Mouse (Mus musculus): ENCODE results near the gene Oxnad1.
"Not testable (repeated sequence)": the region's sequence is repeated elsewhere in the genome, so short reads cannot be mapped to it uniquely, and the experiment has no call there.

Oxnad1 gene

DNA sequence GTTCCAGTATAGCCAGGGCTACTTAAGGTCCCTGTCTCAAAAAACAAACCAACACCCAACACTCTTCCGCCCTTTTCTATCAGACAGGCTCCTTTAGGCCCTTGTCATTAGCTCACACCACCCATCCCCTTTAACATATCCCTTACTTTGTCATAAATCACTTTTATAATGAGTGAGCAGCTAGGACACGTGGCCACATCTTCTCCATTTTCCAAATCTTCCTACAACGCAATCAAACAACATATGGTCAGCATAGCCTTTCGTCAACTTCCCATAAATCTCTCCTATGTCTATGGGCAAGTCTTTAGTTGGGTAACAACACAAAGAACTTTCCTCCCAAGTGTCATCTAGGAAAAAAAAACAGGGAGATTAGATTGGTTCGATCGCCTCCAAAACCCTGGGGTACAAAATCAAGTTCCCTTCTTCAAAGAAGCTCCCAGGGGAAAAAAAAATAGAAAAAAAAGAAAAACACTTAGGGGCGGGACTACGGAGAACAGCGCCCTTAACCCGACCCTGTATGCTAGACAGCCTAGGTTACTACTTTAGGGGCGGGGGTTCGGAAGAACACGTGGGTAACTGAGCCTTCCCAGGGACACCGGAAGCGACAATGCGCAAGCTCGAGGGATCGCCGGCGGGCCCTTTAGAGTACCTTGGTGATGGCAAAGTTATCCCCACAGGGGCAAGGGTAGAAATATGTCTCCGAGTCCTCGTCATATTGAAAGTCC lies at the start of gene Oxnad1:
Oxnad1 (plus strand) TSS at position 614 of the 725 bp plus-strand sequence.
- DNase-seq (ENCODE audit: low spot score in 2 of 2): no peak

DNA sequence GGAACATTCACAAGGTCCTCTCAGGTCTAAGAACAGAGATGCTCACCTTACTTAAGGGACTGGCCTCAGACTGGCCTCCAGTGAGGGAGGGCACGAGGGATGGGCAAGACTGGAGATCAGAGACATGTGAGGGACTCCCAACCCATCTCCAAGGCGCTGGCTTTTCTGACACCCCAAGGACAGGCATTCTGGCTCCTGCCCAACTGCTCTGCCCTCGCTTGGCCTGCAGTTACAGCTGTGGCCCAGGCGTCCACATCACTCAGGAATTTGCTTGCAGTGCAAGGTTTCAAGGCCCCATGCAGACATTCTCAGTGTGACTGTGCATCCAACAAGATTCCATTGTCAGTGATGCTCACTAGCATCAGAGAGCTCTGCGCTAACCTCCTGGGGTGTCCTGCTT lies 48.7 kb upstream of the Oxnad1 start:
- DNase-seq (ENCODE audit: low spot score in 2 of 2): no peak

DNA sequence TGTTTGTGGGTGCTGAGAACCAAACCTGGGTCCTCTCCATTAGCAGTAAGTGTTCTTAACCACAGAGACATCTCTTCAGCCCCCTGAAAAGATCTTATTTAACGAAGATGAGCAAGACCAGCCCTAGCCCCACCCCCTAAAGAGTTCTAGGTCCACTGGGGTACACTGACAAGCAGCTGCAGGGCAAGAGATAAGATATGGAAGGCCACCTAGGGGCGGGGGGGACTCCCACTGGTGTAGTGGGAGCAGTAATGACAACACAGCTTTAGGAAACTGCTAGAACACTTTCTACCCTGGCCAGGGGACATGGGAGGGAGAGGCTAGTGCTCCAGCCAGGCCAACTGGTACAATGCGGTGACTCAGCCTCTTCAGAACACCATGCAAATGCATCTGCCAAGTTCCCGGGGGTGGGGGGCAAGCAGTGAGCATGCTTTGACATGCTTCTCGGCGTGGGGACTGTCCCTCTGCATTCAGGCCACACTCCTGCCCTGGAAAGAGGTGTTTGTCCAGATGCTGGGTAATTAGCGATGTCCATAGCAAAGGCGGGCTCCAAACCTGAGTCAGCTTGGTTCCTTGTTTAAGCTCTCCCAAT lies 47.4 kb upstream of the Oxnad1 start:
- DNase-seq (ENCODE audit: low spot score in 2 of 2): no peak

DNA sequence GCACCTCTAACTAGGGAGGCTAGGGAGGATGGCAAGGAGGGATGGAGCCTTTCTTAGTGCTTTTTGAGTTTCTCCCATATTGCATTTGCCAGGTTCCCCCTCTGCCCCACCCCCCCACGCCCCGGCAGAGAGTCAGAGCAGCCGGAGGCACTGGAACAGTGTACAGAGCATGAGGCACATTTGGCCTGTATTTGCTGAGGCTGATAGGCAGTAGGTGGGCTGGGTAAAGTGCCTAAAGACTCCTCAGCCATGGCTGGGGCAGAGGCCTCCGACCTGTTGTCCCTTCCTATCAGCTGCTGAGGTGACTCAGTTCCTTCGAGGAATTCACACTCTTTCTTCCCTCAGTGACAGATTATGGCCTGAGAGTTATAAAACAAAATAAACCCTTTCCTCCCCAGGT lies 43.1 kb upstream of the Oxnad1 start:
- no peak for DNase-seq (ENCODE audit: low spot score in 2 of 2)

DNA sequence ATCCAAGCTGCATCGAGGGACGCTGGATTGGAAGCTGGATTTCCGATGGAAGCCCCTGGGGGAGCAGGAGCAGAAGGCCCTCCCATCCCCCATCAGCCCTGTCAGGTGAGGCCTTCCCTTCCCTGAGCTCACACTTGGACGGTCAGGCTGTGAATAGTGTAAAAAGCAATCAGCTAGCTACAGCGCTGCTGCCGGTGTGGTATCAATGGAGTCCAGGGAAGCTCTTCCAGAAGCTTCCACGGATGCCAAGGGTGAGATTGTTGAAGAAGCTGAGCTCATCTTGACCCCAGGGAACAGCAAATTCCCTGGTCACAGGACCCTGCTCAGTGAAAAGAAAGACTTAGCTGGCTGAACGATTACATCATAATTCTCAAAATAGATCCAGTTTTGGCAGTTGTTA lies 38.8 kb upstream of the Oxnad1 start:
- DNase-seq (ENCODE audit: low spot score in 2 of 2): no peak

DNA sequence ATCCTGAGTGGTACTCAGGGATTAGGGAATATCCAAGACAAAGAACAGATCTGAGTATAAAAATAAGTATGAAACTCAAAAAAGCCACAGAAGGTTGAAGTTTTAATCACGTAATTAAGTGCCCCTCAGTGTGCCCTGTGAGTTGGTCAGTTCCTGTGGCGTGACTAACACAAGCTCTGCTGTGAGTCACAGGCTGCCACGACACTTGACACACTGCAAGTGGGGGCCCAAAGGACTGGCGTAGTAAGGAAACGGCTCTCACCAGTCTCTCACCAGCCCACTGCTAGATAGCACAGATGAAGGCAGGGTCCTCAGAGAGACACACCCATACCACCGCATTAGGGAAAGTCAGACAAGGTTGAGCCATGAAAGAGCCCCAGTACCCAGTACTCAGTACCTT lies 35.0 kb upstream of the Oxnad1 start:
- no peak for DNase-seq (ENCODE audit: low spot score in 2 of 2)

DNA sequence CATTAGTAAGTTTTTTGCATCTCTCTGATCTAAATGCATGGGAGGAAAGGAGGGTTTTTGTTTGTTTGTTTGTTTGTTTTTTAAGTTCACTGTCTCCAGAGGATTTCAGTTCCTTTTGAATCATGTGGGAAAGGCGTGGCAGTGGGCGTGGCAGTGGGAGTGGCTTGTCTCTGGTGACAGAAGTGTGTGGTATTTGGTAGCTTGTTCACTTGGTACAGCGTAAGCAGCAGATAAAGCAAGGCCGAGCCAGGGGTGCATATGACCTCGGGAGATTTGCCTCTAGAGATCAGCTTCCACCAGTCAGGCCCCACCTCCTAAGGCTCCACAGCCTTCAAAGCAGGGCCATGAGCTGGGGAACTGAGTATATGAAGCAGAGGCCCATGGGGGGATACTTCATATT lies 31.3 kb upstream of the Oxnad1 start:
- no peak for DNase-seq (ENCODE audit: low spot score in 2 of 2)

DNA sequence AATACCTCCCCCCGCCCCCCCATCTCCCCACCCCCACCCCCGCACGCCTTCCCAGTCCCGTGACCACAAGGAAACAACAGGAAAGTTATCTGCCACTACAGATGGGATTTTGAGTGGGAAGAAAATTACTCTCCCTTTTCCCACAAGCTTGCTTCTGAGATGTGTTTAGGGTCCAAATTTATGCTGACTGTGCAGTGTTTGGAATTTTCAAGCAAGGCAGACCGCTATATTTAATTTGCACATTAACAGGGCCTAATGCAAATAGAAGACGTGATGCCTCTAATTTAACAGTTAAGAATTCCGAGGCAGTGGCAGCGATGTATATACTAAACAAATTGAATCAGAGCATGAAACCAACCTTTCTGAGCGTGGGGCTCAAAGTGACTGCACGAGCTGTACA lies 30.4 kb upstream of the Oxnad1 start:
- DNase-seq (ENCODE audit: low spot score in 2 of 2): no peak

DNA sequence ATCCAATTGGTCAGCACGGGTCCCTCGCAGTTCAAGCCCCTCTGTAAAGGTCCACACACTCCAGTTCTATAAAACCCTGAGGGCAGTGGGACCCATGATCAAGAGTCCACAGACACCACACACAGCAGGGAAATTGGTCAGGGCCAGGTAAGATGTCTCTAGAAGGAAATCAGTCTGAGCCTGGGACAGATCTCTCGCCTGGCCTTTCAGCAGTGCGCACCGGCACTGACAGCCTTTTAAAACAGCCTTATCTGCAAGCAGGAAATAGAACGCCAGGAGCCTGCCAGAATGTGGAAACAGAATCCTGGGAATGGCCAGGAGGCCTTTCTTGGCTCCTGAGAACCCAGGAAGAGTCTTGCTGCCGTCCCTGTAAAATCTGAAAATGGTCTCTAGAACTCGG lies 29.4 kb upstream of the Oxnad1 start:
- no peak for DNase-seq (ENCODE audit: low spot score in 2 of 2)

DNA sequence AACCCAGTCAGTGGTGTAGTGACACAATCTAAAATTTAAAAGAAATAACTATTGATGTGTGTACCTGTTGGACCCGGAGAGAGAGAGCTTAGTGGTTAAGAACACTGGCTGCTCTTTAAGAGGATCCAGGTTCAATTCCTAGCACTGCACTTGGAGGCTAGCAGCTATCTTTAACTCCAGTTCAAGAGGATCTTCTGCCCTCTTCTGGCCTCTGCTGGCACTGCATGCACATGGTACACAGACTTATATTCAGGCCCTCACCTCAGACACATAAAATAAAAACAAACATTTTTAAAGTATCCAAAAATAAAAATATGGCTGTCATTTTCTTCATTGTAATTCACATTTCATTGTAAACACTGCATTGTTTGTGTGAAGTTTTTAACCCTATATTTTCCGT lies 28.5 kb upstream of the Oxnad1 start:
- no peak for DNase-seq (ENCODE audit: low spot score in 2 of 2)

DNA sequence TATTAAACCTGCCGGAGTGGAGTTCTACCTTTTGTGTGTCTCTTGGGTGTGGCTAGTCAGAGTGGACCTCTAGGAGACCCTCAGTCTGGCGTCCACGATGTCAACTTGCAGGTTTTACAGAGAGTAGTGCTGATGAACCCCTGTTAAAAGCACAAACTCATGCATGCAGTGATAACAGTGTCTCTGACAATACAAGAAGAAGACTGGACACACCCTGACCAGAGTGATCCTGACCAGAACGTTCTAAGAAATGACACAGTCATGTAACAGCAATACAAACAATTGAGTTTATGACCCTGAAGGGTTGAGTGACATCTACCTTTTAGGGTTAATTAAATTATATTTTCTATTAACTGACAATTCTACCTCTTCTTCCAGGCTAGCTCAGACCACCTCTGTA lies 27.5 kb upstream of the Oxnad1 start:
- no peak for DNase-seq (ENCODE audit: low spot score in 2 of 2)

DNA sequence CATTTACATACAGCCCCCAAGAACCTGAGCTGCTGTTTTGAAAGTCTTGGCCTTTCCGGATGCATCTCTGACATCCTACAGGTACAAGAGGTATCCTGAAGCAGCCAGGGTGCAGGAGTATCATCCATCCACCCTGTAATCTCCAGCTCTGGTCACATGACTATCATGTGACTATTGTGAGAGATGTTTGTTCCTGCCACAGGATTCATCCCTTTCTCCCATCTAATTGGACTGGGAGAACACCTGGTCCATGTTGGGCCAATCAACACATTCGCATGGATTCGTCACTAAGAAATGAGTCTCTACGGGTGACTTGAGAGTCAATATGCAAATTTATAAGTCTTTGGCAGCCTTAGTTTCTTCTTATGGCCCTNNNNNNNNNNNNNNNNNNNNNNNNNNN lies 23.8 kb upstream of the Oxnad1 start:
- DNase-seq (ENCODE audit: low spot score in 2 of 2): no peak

DNA sequence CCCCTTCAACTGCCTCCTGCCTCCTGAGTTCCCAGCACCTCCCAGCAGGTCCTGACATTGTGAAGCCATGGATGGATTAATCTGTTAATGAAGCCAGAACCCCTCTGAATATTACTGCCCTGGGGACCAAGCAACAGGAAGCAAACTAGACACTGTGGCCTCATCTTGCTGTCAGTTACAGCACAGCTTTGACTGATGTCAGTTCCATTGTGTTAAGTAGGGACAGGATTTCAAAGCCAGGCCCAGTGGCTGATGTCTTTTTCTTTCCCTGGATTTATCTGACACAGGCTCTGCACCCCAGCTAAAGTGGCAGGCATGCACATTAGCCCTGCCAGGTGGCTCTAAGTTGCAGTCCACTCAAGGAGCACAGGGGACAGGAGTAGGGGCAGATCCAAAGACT lies 12.4 kb upstream of the Oxnad1 start:
- no peak for DNase-seq (ENCODE audit: low spot score in 2 of 2)

DNA sequence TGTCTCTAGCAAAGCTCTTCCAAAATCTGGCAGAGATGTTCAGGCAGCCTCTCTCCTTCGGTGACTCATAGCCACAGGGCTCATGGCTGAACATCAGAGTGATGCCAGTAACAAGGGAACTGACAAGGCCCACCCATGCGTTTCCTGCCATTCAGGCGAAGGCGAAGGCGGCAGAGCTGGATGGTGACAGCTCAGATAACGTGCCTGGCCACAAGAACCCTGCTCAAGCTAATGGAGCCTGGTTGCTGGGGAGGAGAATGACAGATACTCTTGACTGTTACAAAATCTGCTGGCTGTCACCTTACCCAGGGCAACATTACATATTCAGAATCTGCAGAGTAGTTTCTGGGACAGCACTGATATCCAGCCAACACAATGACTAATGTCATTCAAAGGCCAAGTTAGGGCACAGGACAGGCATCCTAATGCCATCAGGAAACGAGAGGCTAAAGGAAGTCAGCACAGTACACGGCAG lies 11.9 kb upstream of the Oxnad1 start:
- DNase-seq (ENCODE audit: low spot score in 2 of 2): peak; percentile 59 to 77

DNA sequence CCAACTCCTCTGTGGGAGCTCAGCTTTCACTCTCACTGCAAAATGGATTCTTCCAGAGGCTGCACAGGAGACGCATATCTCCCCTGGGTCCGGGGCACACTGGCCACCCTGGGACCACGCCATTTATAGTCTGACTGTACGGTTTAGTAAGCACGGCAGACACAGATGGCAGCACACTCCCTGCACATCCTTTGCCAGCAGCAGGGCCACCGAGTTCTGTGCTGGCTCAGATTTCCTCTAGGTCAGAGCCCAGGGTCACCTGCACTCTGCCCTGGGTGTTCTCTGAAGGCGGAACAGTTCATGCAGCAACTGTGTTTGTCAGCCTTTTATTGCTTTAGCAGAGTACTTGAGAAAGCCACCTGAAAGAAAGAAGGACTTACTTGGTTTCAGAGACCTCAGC lies 11.3 kb upstream of the Oxnad1 start:
- no peak for DNase-seq (ENCODE audit: low spot score in 2 of 2)

DNA sequence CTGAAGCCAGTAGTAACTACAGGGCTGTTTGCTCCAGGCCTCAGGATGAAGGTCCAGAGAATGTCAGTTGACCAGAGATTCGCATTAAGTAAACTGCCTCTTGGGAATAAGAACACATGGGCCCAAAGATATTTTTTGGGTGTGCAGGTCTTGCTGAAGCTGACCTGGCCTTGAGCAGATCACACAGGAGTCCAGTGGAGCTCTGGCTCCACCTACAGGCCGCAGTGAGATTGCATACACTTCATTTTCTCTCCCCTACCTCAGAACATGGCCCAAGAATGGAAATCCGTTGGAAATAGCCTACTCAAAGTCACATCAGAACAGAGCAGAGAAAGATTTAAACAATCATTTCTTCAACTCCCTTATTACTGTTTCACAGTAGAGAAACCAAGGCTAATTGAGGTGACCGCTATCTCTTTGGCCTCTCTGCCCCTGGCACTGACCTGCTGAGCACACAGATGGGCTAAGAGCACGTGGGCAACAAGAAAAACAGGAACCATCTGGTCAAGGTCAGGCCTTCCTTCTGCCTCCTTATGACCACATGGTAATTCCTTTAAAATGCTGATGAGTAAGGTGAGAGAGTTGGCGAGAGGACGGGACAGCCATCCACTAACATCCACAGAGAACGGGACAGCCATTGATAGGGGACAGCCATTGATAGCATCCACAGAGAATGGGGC lies 8.1 kb upstream of the Oxnad1 start:
- DNase-seq (ENCODE audit: low spot score in 2 of 2): peak in 1 of 2 experiments; percentile 55

DNA sequence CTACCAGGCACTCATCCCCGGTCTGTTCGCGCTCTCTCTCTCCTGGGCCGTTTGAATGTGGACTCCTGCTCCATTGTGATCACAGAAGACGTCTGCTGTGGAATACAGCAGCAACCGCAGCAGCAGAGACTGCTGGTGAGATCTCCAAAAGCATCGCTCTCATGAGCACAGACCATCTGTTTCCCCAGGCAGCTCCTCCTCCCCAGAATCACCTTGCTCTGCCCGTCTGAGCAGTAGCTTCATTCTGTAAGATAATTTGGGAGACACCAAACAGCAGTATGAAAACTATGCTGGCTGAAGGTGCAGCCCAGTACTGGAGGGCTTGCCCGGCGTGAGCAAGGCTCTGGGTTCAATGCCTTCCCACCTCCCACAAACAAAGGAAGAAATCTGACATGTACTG lies 4.1 kb upstream of the Oxnad1 start:
- peak in 1 of 2 experiments; percentile 21 for DNase-seq (ENCODE audit: low spot score in 2 of 2)

DNA sequence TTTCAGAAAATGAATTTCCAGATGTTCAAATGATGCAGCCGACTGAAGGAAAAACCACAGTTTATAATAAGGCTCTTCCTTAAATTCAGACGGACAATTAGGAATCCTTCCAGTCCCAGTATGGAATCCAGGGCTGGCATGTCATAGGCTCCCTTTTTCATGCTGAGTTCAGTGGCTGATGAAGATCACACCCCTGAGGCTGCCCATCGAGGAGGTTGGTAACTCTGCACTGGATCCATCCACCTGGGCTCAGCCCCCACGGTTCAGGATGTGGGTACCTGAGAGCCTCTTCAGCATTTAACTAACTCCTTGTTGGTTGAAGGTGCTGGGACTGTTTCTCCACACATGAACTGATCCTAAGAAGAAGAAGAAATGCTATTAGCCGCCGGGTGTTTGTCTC lies 2.3 kb upstream of the Oxnad1 start:
- DNase-seq (ENCODE audit: low spot score in 2 of 2): no peak

DNA sequence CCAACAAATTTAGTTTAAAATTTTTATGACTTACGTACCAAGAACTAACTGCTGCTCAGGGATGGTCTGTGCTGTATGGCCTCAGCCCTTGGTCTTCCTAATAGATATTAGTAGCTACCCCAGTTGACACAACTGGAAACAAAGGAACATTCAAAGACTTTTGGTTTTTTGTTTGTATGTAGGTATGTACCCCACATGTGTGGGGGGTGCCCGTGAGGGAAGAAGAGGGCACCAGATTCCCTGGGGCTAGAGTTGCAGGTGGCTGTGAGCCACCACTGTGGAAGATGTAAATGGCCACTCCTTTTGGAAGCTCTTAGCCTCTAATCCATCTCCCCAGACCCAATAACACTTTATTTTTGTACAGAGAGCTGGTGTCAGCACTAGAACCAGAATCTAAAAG lies 1.7 kb upstream of the Oxnad1 start:
- DNase-seq (ENCODE audit: low spot score in 2 of 2): no peak

DNA sequence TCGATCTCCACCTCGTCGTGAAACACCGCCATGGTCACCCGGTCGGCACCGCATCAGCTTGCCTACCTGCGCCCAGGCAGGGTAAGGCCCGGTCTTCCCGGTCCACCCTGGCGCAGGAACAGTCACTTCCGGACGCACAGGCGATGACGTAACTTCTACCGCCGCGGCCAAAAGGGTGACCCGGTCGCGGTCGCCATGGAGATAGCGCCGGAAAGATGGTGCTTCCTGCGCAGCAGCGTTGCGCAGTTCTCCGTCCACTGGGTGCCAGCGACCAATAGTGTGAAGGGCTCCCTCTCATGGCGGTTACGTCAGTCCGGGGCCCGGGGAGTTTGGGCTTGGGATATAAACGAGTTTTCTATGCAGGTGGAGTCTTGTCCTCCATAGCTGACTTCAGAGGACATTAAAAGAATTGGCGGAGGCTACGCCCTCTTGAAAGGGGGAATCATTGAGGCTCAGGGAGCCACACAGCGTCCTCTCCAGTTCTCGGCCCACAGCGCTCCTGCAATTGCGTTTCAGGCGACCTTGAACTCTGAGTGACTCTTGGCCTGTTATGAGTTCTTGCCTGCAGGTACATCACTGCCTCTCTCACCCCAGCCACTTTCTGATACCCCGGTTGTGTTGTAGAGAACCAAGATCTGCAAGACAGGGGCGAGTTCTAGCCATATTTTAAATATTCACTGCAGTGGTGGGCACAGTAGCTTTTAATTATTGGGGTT lies 470 bp downstream of the Oxnad1 start, which contains the start of gene Dph3:
Dph3 (minus strand) TSS at position 244 of the 716 bp plus-strand sequence.
- peak; percentile 96 to 99 for DNase-seq (ENCODE audit: low spot score in 2 of 2)

DNA sequence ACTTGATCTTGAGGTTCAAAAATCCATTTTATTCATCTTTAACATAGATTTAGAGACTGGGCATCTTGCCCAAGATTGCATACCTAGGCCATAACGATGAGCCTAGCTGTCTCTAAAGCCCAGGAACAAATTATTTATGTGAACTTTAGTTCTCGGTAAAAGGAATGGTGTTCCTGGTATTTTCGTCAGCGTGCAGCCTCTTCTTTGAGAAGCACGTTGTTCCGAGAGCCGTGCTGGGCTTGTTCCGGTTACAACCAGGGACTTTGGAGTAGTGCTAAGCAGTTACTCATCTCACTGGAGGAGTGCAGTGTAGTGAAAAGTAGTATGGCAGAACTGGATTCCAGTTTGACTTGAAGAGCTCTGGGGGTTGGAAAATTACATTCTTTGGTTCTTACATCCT lies 1.1 kb downstream of the Oxnad1 start:
- no peak for DNase-seq (ENCODE audit: low spot score in 2 of 2)

DNA sequence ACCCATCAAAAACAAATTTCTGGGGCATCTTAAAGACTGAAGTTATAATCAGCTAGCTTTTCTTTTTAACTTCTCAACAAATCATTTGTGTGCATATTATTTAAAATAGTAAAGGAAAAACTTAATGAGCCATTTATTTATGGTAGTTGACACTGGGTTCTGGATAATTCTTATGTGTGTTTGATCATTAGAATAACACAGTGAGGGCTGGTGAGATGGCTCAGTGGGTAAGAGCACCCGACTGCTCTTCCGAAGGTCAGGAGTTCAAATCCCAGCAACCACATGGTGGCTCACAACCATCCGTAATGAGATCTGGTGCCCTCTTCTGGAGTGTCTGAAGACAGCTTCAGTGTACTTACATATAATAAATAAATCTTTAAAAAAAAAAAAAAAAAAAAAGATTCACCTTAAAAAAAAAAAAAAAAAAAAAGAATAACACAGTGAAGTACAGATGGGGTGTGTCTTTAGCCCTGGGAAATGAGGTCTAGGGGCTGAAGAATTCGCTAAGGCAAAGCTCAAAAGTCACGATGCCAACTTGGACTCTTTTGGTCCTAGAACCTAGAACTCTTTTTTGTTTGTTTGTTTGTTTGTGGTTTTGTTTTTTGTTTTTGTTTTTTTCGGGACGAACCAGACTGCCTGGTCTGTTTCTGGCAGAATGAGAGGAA lies 2.5 kb downstream of the Oxnad1 start:
- DNase-seq (ENCODE audit: low spot score in 2 of 2): not testable (repeated sequence)

Data from left cerebral cortex, adult 9 months (tissue).